In the genomic region with DNA sequence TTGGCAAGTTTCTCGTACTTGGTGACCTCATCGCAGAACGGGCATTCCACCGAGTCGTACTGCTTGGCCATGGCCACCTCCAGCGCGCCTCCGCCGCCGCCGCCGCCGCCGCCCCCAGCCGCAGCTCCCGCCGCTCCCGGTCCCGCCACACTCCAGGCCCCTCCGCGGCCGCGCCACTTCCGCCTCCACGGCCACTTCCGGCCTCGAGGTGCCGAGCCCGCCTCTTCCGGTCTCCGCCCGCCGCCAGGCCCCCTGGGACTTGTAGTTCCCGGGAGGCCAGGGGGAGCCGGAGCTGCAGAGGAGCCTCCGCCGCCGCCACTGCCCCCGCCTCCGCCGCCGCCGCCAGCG, we compare ENCODE assay signal across 8 mouse cellular contexts. TPM values are rescaled to one million over a fixed set of nuclear protein-coding genes. Genes with fewer than 3 reads are reported as not detected.
DNase-seq lines count a peak whose midpoint lies in the region; ATAC-seq and TF ChIP-seq lines count a peak whose summit lies in the region.

No protein-coding gene starts in this region.

- H3K27me3 ChIP-seq in E14TG2a.4 (ENCODE audit: insufficient read depth, low read length): no peaks in the 10 kb centered on the region
- H3K27me3 ChIP-seq in forebrain, embryonic 10.5 days (ENCODE audit: poor library complexity, severe bottlenecking): no peaks in the 10 kb centered on the region
- no peaks in the 10 kb centered on the region for H3K27me3 ChIP-seq in heart, embryonic 15.5 days
- H3K27me3 ChIP-seq in neural tube, embryonic 14.5 days (ENCODE audit: control insufficient read depth, insufficient read depth, low read length): no peaks in the 10 kb centered on the region

- peak; percentile 74 for DNase-seq in c-Kit-negative CD71-positive TER-119-positive erythroid progenitor cells, embryonic 14.5 days (ENCODE audit: low read depth, low spot score)
- peak; percentile 91 for DNase-seq in forebrain, embryonic 10.5 days (ENCODE audit: extremely low spot score, low spot score)
- DNase-seq in kidney, postnatal 25 days: peak; percentile 93 to 97
- DNase-seq in lung, adult 18-20 months: peak; percentile 94 to 95
- DNase-seq in thymus, adult 18-20 months: peak; percentile 90 to 91

- peak overlapping the region; percentile 97 for H3K4me3 ChIP-seq in E14TG2a.4 (replicated peaks; ENCODE audit: low read length)
- peak overlapping the region; percentile 97 for H3K4me3 ChIP-seq in forebrain, embryonic 10.5 days
- peak overlapping the region; percentile 91 for H3K4me3 ChIP-seq in heart, embryonic 15.5 days
- peak overlapping the region; percentile 84 for H3K4me3 ChIP-seq in neural tube, embryonic 14.5 days (ENCODE audit: low read depth, low read length)

- peak overlapping the region; percentile 98 for H3K27ac ChIP-seq in forebrain, embryonic 10.5 days
- peak overlapping the region; percentile 99 for H3K27ac ChIP-seq in heart, embryonic 15.5 days
- peak overlapping the region; percentile 100 for H3K27ac ChIP-seq in neural tube, embryonic 14.5 days (ENCODE audit: low read depth, low read length)

- H3K36me3 ChIP-seq in E14TG2a.4 (ENCODE audit: insufficient read depth, low read length): peaks cover 43% of the 10 kb centered on the region
- peaks cover 40% of the 10 kb centered on the region for H3K36me3 ChIP-seq in forebrain, embryonic 10.5 days (replicated peaks)
- peaks cover 31% of the 10 kb centered on the region for H3K36me3 ChIP-seq in heart, embryonic 15.5 days
- peaks cover 14% of the 10 kb centered on the region for H3K36me3 ChIP-seq in neural tube, embryonic 14.5 days (ENCODE audit: control insufficient read depth, insufficient read depth, low read length)

- H3K9me3 ChIP-seq in E14TG2a.4 (ENCODE audit: low read length): no peaks in the 10 kb centered on the region
- no peaks in the 10 kb centered on the region; the same call in 1 of the 2 replicates for H3K9me3 ChIP-seq in forebrain, embryonic 10.5 days
- H3K9me3 ChIP-seq in heart, embryonic 15.5 days (replicated peaks): no peaks in the 10 kb centered on the region
- H3K9me3 ChIP-seq in neural tube, embryonic 14.5 days (ENCODE audit: control insufficient read depth, low read length): no peaks in the 10 kb centered on the region

- peaks cover 65% of the 10 kb centered on the region for H3K4me1 ChIP-seq in E14TG2a.4 (replicated peaks; ENCODE audit: low read depth, low read length)
- peaks cover 44% of the 10 kb centered on the region for H3K4me1 ChIP-seq in forebrain, embryonic 10.5 days
- peaks cover 28% of the 10 kb centered on the region for H3K4me1 ChIP-seq in heart, embryonic 15.5 days (replicated peaks)
- peaks cover 18% of the 10 kb centered on the region for H3K4me1 ChIP-seq in neural tube, embryonic 14.5 days (ENCODE audit: control insufficient read depth, insufficient read depth, low read length)

- H3K4me2 ChIP-seq in heart, embryonic 15.5 days: peak overlapping the region; percentile 86
- H3K4me2 ChIP-seq in neural tube, embryonic 14.5 days (ENCODE audit: low read depth, low read length): peak overlapping the region; percentile 90

- under 1% methylated on average over 33 of the region's 44 CpGs for WGBS in forebrain, embryonic 10.5 days
- WGBS in heart, embryonic 15.5 days: under 1% methylated on average over 40 of the region's 44 CpGs
- WGBS in neural tube, embryonic 14.5 days: under 1% methylated on average over 25 of the region's 44 CpGs

- TF ChIP-seq CTCF in E14TG2a.4 (conservative IDR thresholded peaks at IDR 0.05; ENCODE audit: low read length): no peak

- peak; percentile 89 for ATAC-seq in heart, embryonic 15.5 days (replicated peaks; ENCODE audit: insufficient number of reproducible peaks, insufficient read depth, low FRiP score, low read depth)
- ATAC-seq in neural tube, embryonic 14.5 days (ENCODE audit: low read depth): peak; percentile 91

- peak overlapping the region; percentile 88 for H3K9ac ChIP-seq in heart, embryonic 15.5 days
- H3K9ac ChIP-seq in neural tube, embryonic 14.5 days (replicated peaks; ENCODE audit: low read depth, low read length): peak overlapping the region; percentile 97

RNA-seq across cellular contexts. Expression of a gene that starts 0.3 kb away (rescaled TPM):
- 135 and 139 TPM in 2 replicates for polyA plus RNA-seq in forebrain, embryonic 10.5 days (2016; fragmentation: Nextera tagmentation; extraction: Ambion mirVana)
- polyA plus RNA-seq in heart, embryonic 15.5 days (2015; fragmentation: Nextera tagmentation; extraction: Ambion mirVana): 45.5 and 66.6 TPM in 2 replicates
- 54.4 and 57.5 TPM in 2 replicates for polyA plus RNA-seq in neural tube, embryonic 14.5 days (2014; fragmentation: Nextera tagmentation; extraction: Ambion mirVana)

RNA-seq across cellular contexts. Expression of a gene that starts 8.3 kb away (rescaled TPM):
- polyA plus RNA-seq in forebrain, embryonic 10.5 days (2016; fragmentation: Nextera tagmentation; extraction: Ambion mirVana): 28.6 and 30.2 TPM in 2 replicates
- polyA plus RNA-seq in heart, embryonic 15.5 days (2015; fragmentation: Nextera tagmentation; extraction: Ambion mirVana): 25.7 and 33.4 TPM in 2 replicates
- 41.2 and 51.2 TPM in 2 replicates for polyA plus RNA-seq in neural tube, embryonic 14.5 days (2014; fragmentation: Nextera tagmentation; extraction: Ambion mirVana)

RNA-seq across cellular contexts. Expression of a gene that starts 8.6 kb away (rescaled TPM):
- polyA plus RNA-seq in forebrain, embryonic 10.5 days (2016; fragmentation: Nextera tagmentation; extraction: Ambion mirVana): 27.4 and 29.5 TPM in 2 replicates
- 13.8 and 19.7 TPM in 2 replicates for polyA plus RNA-seq in heart, embryonic 15.5 days (2015; fragmentation: Nextera tagmentation; extraction: Ambion mirVana)
- 14.6 and 15.3 TPM in 2 replicates for polyA plus RNA-seq in neural tube, embryonic 14.5 days (2014; fragmentation: Nextera tagmentation; extraction: Ambion mirVana)

RNA-seq across cellular contexts. Expression of a gene that starts 28.3 kb away (rescaled TPM):
- 0.69 and 1.2 TPM in 2 replicates for polyA plus RNA-seq in forebrain, embryonic 10.5 days (2016; fragmentation: Nextera tagmentation; extraction: Ambion mirVana)
- polyA plus RNA-seq in heart, embryonic 15.5 days (2015; fragmentation: Nextera tagmentation; extraction: Ambion mirVana): 0.16 TPM in 1 of 2 replicates, not detected in the other
- polyA plus RNA-seq in neural tube, embryonic 14.5 days (2014; fragmentation: Nextera tagmentation; extraction: Ambion mirVana): 3.9 TPM in 2 replicates

RNA-seq across cellular contexts. Expression of a gene that starts 44.5 kb away (rescaled TPM):
- polyA plus RNA-seq in forebrain, embryonic 10.5 days (2016; fragmentation: Nextera tagmentation; extraction: Ambion mirVana): 54.0 and 54.9 TPM in 2 replicates
- polyA plus RNA-seq in heart, embryonic 15.5 days (2015; fragmentation: Nextera tagmentation; extraction: Ambion mirVana): 31.2 and 41.1 TPM in 2 replicates
- 56.0 and 57.6 TPM in 2 replicates for polyA plus RNA-seq in neural tube, embryonic 14.5 days (2014; fragmentation: Nextera tagmentation; extraction: Ambion mirVana)

Comparison
In these comparisons a context has a peak if more than half of its experiments do, and no peak if none do; other contexts are left out.
1. Peak in every context shown above with its lines: DNase-seq, ATAC-seq, H3K4me3 ChIP-seq and H3K27ac ChIP-seq.